Mouse (Mus musculus): ENCODE data around the gene Samd4. TPM values are rescaled to one million over a fixed set of nuclear protein-coding genes. Genes with fewer than 3 reads are reported as not detected.

The Samd4 gene
- polyA plus RNA-seq, 1 experiment from 2014 or later, result 10.2 TPM

DNA sequence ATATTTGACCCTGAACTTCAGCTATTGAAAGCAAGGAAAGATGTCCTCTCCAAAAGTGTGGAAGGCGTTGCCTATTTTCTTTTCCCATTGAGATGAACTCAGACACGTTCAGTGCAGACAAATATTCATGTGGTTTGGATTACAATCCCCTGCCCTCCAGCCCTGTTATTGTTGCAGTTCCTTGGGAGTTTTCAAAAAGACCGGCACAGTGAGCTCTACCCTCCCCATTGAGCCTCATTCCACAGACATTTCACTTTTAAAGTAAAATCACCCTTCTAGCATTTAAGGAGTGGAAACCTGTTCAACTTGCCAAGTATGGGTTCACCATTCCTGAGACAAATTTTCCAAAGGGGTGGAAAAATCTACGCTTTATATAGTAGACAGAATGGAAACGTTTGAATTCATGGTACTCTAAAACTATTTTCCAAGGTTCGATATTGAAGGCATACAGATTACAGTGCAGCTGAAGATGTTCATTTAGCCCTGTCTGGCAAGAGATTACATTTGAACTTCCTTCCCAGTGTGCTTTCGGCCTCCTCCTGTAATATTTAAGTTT, 76.6 kb downstream of the Samd4 start:
- Histone ChIP-seq H3K4me3 (no peak overlapping the region), H3K4me2 (no peak overlapping the region), H3K4me1 (peaks cover 23% of the 10 kb centered on the region), H3K27ac (peak overlapping the region; percentile 69), H3K27me3 (no peaks in the 10 kb centered on the region), H3K36me3 (no peaks in the 10 kb centered on the region), H3K9ac (no peak overlapping the region), H3K9me3 (no peaks in the 10 kb centered on the region)
- 41% methylated on average over 7 of the region's 7 CpGs for WGBS
- no peak for ATAC-seq (ENCODE audit: insufficient number of reproducible peaks, insufficient read depth, low FRiP score, low TSS enrichment, low read depth)

DNA sequence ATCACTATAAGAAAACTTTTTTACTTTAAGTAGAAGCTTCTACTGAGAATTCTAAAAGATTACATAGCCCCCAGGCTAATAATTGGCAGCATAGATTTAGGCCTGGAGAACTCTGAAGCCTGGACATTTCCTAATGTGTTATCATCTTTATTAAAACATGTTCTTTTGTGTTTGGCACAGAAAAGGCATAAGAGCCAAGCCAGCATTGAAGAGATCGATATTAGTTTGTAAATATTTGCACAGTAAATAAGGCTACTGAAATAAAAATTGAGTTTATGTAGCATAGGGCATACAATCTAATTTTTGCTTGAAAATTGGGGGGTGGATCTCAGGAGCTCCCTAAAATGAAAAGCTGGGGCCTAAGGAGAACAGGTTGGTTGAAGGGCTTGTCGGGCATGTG, 77.2 kb downstream of the Samd4 start:
- H3K27ac ChIP-seq, result peak overlapping the region; percentile 28; the same call in 1 of the 2 replicates
- 93% methylated on average over 2 of the region's 2 CpGs for WGBS

GRCm38 (mm10) chr14:46962832-46963231, 80.2 kb downstream of the Samd4 start:
- H3K4me2 ChIP-seq, result no peak overlapping the region
- no peaks in the 10 kb centered on the region for H3K27me3 ChIP-seq
- no peak overlapping the region for H3K27ac ChIP-seq
- 82% methylated on average over 5 of the region's 5 CpGs for WGBS
- no peak overlapping the region for H3K9ac ChIP-seq
- H3K9me3 ChIP-seq, result no peaks in the 10 kb centered on the region
- no peak for ATAC-seq (ENCODE audit: insufficient number of reproducible peaks, insufficient read depth, low FRiP score, low TSS enrichment, low read depth)
- H3K4me3 ChIP-seq, result no peak overlapping the region
- H3K36me3 ChIP-seq, result no peaks in the 10 kb centered on the region
- peaks cover 36% of the 10 kb centered on the region for H3K4me1 ChIP-seq

More for the DNA sequence above, 77.2 kb downstream of the Samd4 start:
- no peak overlapping the region for H3K4me2 ChIP-seq
- no peak overlapping the region for H3K9ac ChIP-seq
- no peaks in the 10 kb centered on the region for H3K9me3 ChIP-seq
- H3K36me3 ChIP-seq, result no peaks in the 10 kb centered on the region
- H3K27me3 ChIP-seq, result no peaks in the 10 kb centered on the region
- H3K4me3 ChIP-seq, result no peak overlapping the region
- H3K4me1 ChIP-seq, result peaks cover 26% of the 10 kb centered on the region
- ATAC-seq (ENCODE audit: insufficient number of reproducible peaks, insufficient read depth, low FRiP score, low TSS enrichment, low read depth), result no peak

DNA sequence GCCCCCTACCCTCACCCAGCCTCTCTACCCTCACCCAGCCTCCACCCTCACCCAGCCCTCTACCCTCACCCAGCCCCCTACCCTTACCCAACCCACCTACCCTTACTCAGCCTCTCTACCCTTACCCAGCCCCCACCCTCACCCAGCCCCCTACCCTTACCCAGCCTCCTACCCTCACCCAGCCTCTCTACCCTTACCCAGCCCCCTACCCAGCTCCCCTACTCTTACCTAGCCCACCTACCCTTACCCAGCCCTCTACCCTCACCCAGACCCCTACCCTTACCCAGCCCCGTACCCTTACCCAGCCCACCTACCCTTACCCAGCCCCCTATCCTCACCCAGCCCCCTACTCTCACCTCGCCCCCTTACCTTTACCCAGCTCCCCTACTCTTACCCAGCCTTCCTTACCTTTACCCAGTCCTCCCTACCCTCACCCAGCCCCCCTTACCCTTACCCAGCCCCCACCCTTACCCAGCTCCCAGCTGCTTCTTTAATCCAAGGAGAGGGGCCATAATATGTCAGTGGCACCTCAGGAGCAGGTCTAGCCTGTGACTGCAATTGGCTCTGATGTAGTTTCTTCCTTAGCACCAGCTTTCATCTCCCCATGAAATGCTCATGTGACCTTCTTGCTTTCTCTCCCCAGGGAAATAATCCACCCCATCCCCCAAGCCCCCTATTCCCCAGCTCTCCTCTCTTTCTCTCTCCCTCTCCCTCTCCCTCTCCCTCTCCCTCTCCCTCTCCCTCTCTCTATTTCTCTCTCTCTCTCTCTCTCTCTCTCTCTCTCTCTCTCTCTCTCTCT, 81.6 kb downstream of the Samd4 start:
- Histone ChIP-seq H3K36me3 (no peaks in the 10 kb centered on the region), H3K9ac (no peak overlapping the region), H3K4me1 (peaks cover 37% of the 10 kb centered on the region), H3K4me3 (no peak overlapping the region), H3K4me2 (no peak overlapping the region), H3K27ac (no peak overlapping the region), H3K27me3 (no peaks in the 10 kb centered on the region), H3K9me3 (no peaks in the 10 kb centered on the region)
- ATAC-seq (ENCODE audit: insufficient number of reproducible peaks, insufficient read depth, low FRiP score, low TSS enrichment, low read depth), result no peak
- 96% methylated on average over 2 of the region's 2 CpGs for WGBS

GRCm38 (mm10) chr14:46966206-46966605, 83.6 kb downstream of the Samd4 start:
- H3K27ac ChIP-seq, result peak overlapping the region; percentile 78
- no peak overlapping the region for H3K9ac ChIP-seq
- 0 out of 2 replicates have a peak, but pooled peaks have one; percentile 61 for ATAC-seq (ENCODE audit: insufficient number of reproducible peaks, insufficient read depth, low FRiP score, low TSS enrichment, low read depth)
- H3K36me3 ChIP-seq, result no peaks in the 10 kb centered on the region
- peak overlapping the region; percentile 28 for H3K4me2 ChIP-seq
- peaks cover 44% of the 10 kb centered on the region for H3K4me1 ChIP-seq
- 24% methylated on average over 10 of the region's 10 CpGs for WGBS
- no peaks in the 10 kb centered on the region for H3K9me3 ChIP-seq
- H3K27me3 ChIP-seq, result no peaks in the 10 kb centered on the region
- H3K4me3 ChIP-seq, result no peak overlapping the region

DNA sequence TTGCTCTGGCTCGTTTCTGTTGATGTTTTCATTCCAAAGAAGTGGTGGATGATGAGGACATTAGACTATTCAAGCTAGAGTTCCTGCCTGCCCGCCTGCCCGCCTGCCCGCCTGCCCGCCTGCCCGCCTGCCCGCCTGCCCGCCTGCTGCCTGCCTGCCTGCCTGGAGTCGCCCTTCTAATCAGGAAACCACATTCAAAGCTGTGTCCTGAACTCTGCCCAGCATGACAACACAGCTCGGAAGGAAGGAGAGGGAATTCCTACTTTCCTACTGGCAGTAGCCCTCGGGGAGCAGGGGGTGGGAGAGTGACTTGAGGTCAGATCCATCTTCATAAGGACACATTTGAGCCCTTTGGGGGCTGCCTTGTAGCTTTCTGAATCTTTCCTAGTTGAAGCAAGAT, 85.4 kb downstream of the Samd4 start:
- no peaks in the 10 kb centered on the region for H3K9me3 ChIP-seq
- H3K36me3 ChIP-seq, result no peaks in the 10 kb centered on the region
- peaks cover 44% of the 10 kb centered on the region for H3K4me1 ChIP-seq
- no peaks in the 10 kb centered on the region for H3K27me3 ChIP-seq
- WGBS, result 63% methylated on average over 11 of the region's 11 CpGs
- H3K9ac ChIP-seq, result no peak overlapping the region
- H3K4me3 ChIP-seq, result no peak overlapping the region
- 0 out of 2 replicates have a peak overlapping the region, but pooled peaks have one; percentile 5 for H3K27ac ChIP-seq
- no peak for ATAC-seq (ENCODE audit: insufficient number of reproducible peaks, insufficient read depth, low FRiP score, low TSS enrichment, low read depth)
- H3K4me2 ChIP-seq, result no peak overlapping the region

- H3K4me1 ChIP-seq, result peaks cover 40% of the 10 kb centered on the region
- H3K4me3 ChIP-seq, result no peak overlapping the region
- no peak overlapping the region for H3K4me2 ChIP-seq
- H3K27ac ChIP-seq, result 0 out of 2 replicates have a peak overlapping the region, but pooled peaks have one; percentile 8
- no peaks in the 10 kb centered on the region for H3K27me3 ChIP-seq
- H3K9me3 ChIP-seq, result no peaks in the 10 kb centered on the region
- H3K9ac ChIP-seq, result no peak overlapping the region
- no peak for ATAC-seq (ENCODE audit: insufficient number of reproducible peaks, insufficient read depth, low FRiP score, low TSS enrichment, low read depth)
- H3K36me3 ChIP-seq, result no peaks in the 10 kb centered on the region
- WGBS, result 47% methylated on average over 3 of the region's 3 CpGs
These were observed 88.0 kb downstream of the Samd4 start for GRCm38 (mm10) chr14:46970673-46971072.

DNA sequence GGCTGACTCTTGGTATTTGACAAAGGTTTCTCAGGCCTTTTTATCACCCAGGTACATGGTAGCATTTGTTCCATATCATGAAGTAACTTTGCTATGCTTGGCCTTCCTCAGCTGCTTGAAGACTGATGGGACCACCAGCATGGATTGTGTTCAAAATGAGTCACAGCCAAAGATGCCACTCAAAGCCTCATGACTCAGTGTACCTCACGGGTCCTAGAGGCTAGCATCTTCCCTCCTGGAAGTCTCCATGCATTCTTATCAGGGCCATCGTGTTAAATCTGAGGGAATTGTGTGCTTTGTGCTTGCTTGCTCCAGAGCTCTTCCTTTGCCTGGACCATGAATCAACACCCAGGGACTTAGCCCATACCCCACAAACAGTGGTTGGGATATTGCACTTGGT, 89.1 kb downstream of the Samd4 start:
- no peak overlapping the region for H3K4me2 ChIP-seq
- no peak overlapping the region for H3K4me3 ChIP-seq
- ATAC-seq (ENCODE audit: insufficient number of reproducible peaks, insufficient read depth, low FRiP score, low TSS enrichment, low read depth), result no peak
- H3K4me1 ChIP-seq, result peaks cover 34% of the 10 kb centered on the region
- no peaks in the 10 kb centered on the region for H3K9me3 ChIP-seq
- 93% methylated on average over 2 of the region's 2 CpGs for WGBS
- H3K27me3 ChIP-seq, result no peaks in the 10 kb centered on the region
- no peaks in the 10 kb centered on the region for H3K36me3 ChIP-seq
- no peak overlapping the region for H3K27ac ChIP-seq
- no peak overlapping the region for H3K9ac ChIP-seq

DNA sequence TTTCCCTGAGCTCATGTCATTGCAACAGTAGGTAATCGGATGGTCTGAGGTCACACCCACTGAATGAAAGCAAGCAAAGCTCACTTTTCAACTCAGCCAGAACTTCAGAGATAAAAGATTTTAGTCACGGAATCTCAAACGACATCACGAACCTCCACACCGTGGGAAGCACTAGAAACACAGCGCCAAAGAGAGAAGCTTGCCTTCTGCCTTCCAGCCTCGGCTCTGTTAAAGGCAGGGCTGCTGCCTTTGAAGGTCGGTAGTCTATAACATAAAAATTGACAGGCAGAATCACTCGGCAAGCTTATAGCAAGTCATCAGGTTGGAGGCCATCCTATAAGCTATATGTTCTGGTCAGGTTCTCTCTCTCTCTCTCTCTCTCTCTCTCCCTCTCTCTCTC, 92.2 kb downstream of the Samd4 start:
- peaks cover 16% of the 10 kb centered on the region for H3K4me1 ChIP-seq
- H3K27ac ChIP-seq, result no peak overlapping the region
- H3K27me3 ChIP-seq, result no peaks in the 10 kb centered on the region
- no peaks in the 10 kb centered on the region for H3K36me3 ChIP-seq
- no peak overlapping the region for H3K4me3 ChIP-seq
- no peak overlapping the region for H3K4me2 ChIP-seq
- no peaks in the 10 kb centered on the region for H3K9me3 ChIP-seq
- 65% methylated on average over 9 of the region's 9 CpGs for WGBS
- ATAC-seq (ENCODE audit: insufficient number of reproducible peaks, insufficient read depth, low FRiP score, low TSS enrichment, low read depth), result no peak
- H3K9ac ChIP-seq, result no peak overlapping the region

DNA sequence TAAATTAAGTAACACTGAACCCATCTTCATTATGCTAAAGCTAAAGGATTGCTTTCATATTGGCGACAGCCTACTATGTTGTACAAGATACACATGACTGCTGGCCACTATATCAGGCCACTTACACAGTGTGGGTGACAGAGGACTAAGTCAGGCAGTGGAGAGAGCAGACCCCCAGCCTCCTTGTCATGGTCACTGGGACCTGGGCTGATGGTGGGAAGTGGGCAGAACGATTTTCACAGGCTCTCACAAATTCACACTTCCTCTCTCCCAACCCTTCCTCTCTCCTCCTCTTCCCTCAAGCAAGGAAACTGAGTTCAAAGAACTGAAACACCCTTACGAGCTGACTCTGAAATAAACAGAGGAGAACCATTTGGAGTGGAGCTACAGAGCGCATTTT, 93.3 kb downstream of the Samd4 start:
- Histone ChIP-seq H3K4me1 (peaks cover 9% of the 10 kb centered on the region), H3K36me3 (no peaks in the 10 kb centered on the region), H3K4me2 (no peak overlapping the region), H3K4me3 (no peak overlapping the region), H3K9me3 (no peaks in the 10 kb centered on the region), H3K9ac (no peak overlapping the region), H3K27me3 (no peaks in the 10 kb centered on the region), H3K27ac (no peak overlapping the region)
- 70% methylated on average over 4 of the region's 4 CpGs for WGBS
- no peak for ATAC-seq (ENCODE audit: insufficient number of reproducible peaks, insufficient read depth, low FRiP score, low TSS enrichment, low read depth)

- ATAC-seq (ENCODE audit: insufficient number of reproducible peaks, insufficient read depth, low FRiP score, low TSS enrichment, low read depth), result no peak
- H3K4me2 ChIP-seq, result no peak overlapping the region
- no peaks in the 10 kb centered on the region for H3K27me3 ChIP-seq
- peaks cover 8% of the 10 kb centered on the region for H3K4me1 ChIP-seq
- no peaks in the 10 kb centered on the region for H3K9me3 ChIP-seq
- no peak overlapping the region for H3K9ac ChIP-seq
- no peaks in the 10 kb centered on the region for H3K36me3 ChIP-seq
- H3K4me3 ChIP-seq, result no peak overlapping the region
- H3K27ac ChIP-seq, result no peak overlapping the region
- WGBS, result 62% methylated on average over 11 of the region's 11 CpGs
These were observed 94.1 kb downstream of the Samd4 start for GRCm38 (mm10) chr14:46976712-46977111.

- Histone ChIP-seq H3K27ac (no peak overlapping the region), H3K36me3 (no peaks in the 10 kb centered on the region)
These were observed 95.0 kb downstream of the Samd4 start for GRCm38 (mm10) chr14:46977660-46978059.

More at GRCm38 (mm10) chr14:46977660-46978059, 95.0 kb downstream of the Samd4 start:
- H3K4me2 ChIP-seq, result no peak overlapping the region
- H3K27me3 ChIP-seq, result no peaks in the 10 kb centered on the region
- H3K4me1 ChIP-seq, result peaks cover 8% of the 10 kb centered on the region
- no peak overlapping the region for H3K4me3 ChIP-seq
- H3K9ac ChIP-seq, result no peak overlapping the region
- ATAC-seq (ENCODE audit: insufficient number of reproducible peaks, insufficient read depth, low FRiP score, low TSS enrichment, low read depth), result no peak
- WGBS, result 60% methylated on average over 10 of the region's 10 CpGs
- no peaks in the 10 kb centered on the region for H3K9me3 ChIP-seq
